Mouse (Mus musculus) intestine, embryonic 14.5 days (tissue): ENCODE measurements around the gene Abhd14a. TPM values are rescaled to one million over a fixed set of nuclear protein-coding genes. Genes with fewer than 3 reads are reported as not detected.

Experiments
- ATAC-seq: fragments of 200-750 bp; cut with Nextera tagmentation; replicated peaks from 2 replicates; pipeline ENCODE4 v1.8.0; 2017; ENCODE audit warnings: low read depth, moderate number of reproducible peaks, moderate TSS enrichment, moderate library complexity; ENCODE audit not compliant: low FRiP score, low TSS enrichment
- DNase-seq: peaks from one replicate; pipeline ENCODE4 v3.0.0-alpha.2; 2018; ENCODE audit warnings: low spot score
- H3K27ac ChIP-seq: fragments of 300-500 bp; sonication (generic); 2 replicates; pipeline ENCODE4 v1.5.1; 2014; ENCODE audit warnings: low read depth, mild to moderate bottlenecking, control low read depth
- H3K27me3 ChIP-seq: fragments of 300-500 bp; sonication (generic); replicated peaks from 2 replicates; pipeline ENCODE4 v1.6.1; 2014; ENCODE audit warnings: low read length, control low read depth; ENCODE audit not compliant: control insufficient read depth, insufficient read depth
- H3K36me3 ChIP-seq: fragments of 300-500 bp; sonication (generic); 2 replicates; pipeline ENCODE4 v1.6.1; 2014; ENCODE audit warnings: low read length, control low read depth; ENCODE audit not compliant: control insufficient read depth, insufficient read depth
- H3K4me1 ChIP-seq: fragments of 300-500 bp; sonication (generic); replicated peaks from 2 replicates; pipeline ENCODE4 v1.6.1; 2014; ENCODE audit warnings: low read length, control low read depth, mixed read lengths; ENCODE audit not compliant: control insufficient read depth, insufficient read depth
- H3K4me2 ChIP-seq: fragments of 300-500 bp; sonication (generic); 2 replicates; pipeline ENCODE4 v1.6.1; 2014; ENCODE audit warnings: low read length
- H3K4me3 ChIP-seq: fragments of 300-500 bp; sonication (generic); 2 replicates; pipeline ENCODE4 v1.5.1; 2014; ENCODE audit warnings: low read depth, low read length, control low read depth, mixed read lengths
- H3K9ac ChIP-seq: fragments of 300-500 bp; sonication (generic); 2 replicates; pipeline ENCODE4 v1.6.1; 2014; ENCODE audit warnings: mild to moderate bottlenecking, low read length
- H3K9me3 ChIP-seq: fragments of 300-500 bp; sonication (generic); 2 replicates; pipeline ENCODE4 v1.6.1; 2016; ENCODE audit warnings: low read length, control low read depth; ENCODE audit not compliant: control insufficient read depth
- WGBS: fragments of 180-500 bp; shearing (Covaris S2); extraction: QIAGEN DNeasy Blood & Tissue Kit; methylation state at CpG from one replicate; pipeline ENCODE4 v1.1.7; 2014; 5-methylcytosine and 5-hydroxymethylcytosine counted together
- polyA plus RNA-seq: library from polyadenylated mRNA; unstranded; fragments of >200 nt; fragmentation: Nextera tagmentation; extraction: Ambion mirVana; gene quantifications from 2 replicates; pipeline ENCODE4 v1.2.1, GENCODE M21; 2014

Abhd14a gene
- polyA plus RNA-seq, 1 experiment from 2014 or later: 58.2 TPM

DNA sequence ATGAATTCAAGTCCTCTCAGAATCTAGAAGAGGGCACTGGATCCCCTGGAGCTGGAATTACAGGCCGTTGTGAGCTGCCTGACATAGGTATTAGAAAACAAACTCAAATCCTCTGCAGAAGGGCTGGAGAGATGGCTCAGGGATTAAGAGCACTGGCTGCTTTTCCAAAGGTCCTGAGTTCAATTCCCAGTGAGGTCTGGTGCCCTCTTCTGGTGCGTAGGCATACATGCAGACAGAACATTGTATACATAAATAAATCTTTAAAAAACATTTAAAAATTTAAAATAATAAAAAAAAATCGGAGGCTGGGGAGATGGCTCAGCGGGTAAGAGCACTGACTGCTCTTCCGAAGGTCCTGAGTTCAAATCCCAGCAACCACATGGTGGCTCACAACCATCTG is 4.8 kb downstream of the Abhd14a start:
- H3K27ac ChIP-seq: no peak overlapping the region
- no peak overlapping the region for H3K9ac ChIP-seq
- DNase-seq (no peak), ATAC-seq (no peak)
- no peak overlapping the region for H3K4me3 ChIP-seq
- H3K27me3 ChIP-seq: no peaks in the 10 kb centered on the region
- no peak overlapping the region for H3K4me2 ChIP-seq
- H3K4me1 ChIP-seq: peaks cover 26% of the 10 kb centered on the region
- 74% methylated on average over 5 of the region's 5 CpGs for WGBS
- no peaks in the 10 kb centered on the region for H3K9me3 ChIP-seq
- no peaks in the 10 kb centered on the region for H3K36me3 ChIP-seq

GRCm38 (mm10) chr9:106436566-106436965 is 10.9 kb downstream of the Abhd14a start:
- 79% methylated on average over 9 of the region's 9 CpGs for whole genome bisulfite sequencing
- no peak overlapping the region for H3K9ac ChIP-seq
- no peak overlapping the region for H3K27ac ChIP-seq
- no peaks in the 10 kb centered on the region for H3K27me3 ChIP-seq
- H3K36me3 ChIP-seq: peaks cover 37% of the 10 kb centered on the region
- no peak for ATAC-seq
- no peaks in the 10 kb centered on the region for H3K9me3 ChIP-seq
- peaks cover 18% of the 10 kb centered on the region for H3K4me1 ChIP-seq
- H3K4me3 ChIP-seq: no peak overlapping the region
- DNase-seq: no peak
- H3K4me2 ChIP-seq: no peak overlapping the region

- ATAC-seq: no peak
Observed at GRCm38 (mm10) chr9:106433389-106433788, 14.1 kb downstream of the Abhd14a start.

GRCm38 (mm10) chr9:106430015-106430264 is 17.5 kb downstream of the Abhd14a start:
- Histone ChIP-seq H3K4me2 (peak overlapping the region; percentile 95), H3K27me3 (no peaks in the 10 kb centered on the region), H3K36me3 (peaks cover 42% of the 10 kb centered on the region), H3K27ac (peak overlapping the region; percentile 95), H3K4me1 (peaks cover 9% of the 10 kb centered on the region; the same call in 1 of the 2 replicates), H3K4me3 (peak overlapping the region; percentile 97), H3K9me3 (no peaks in the 10 kb centered on the region), H3K9ac (peak overlapping the region; percentile 97)
- DNase-seq: no peak
- no peak for ATAC-seq
- 2% methylated on average over 4 of the region's 4 CpGs for WGBS

More at GRCm38 (mm10) chr9:106433389-106433788, 14.1 kb downstream of the Abhd14a start:
- Histone ChIP-seq H3K9me3 (no peaks in the 10 kb centered on the region), H3K4me3 (no peak overlapping the region), H3K27me3 (no peaks in the 10 kb centered on the region), H3K4me2 (no peak overlapping the region), H3K9ac (no peak overlapping the region), H3K27ac (no peak overlapping the region), H3K36me3 (peaks cover 49% of the 10 kb centered on the region), H3K4me1 (peaks cover 22% of the 10 kb centered on the region)
- 84% methylated on average over 6 of the region's 7 CpGs for WGBS
- no peak for DNase-seq

DNA sequence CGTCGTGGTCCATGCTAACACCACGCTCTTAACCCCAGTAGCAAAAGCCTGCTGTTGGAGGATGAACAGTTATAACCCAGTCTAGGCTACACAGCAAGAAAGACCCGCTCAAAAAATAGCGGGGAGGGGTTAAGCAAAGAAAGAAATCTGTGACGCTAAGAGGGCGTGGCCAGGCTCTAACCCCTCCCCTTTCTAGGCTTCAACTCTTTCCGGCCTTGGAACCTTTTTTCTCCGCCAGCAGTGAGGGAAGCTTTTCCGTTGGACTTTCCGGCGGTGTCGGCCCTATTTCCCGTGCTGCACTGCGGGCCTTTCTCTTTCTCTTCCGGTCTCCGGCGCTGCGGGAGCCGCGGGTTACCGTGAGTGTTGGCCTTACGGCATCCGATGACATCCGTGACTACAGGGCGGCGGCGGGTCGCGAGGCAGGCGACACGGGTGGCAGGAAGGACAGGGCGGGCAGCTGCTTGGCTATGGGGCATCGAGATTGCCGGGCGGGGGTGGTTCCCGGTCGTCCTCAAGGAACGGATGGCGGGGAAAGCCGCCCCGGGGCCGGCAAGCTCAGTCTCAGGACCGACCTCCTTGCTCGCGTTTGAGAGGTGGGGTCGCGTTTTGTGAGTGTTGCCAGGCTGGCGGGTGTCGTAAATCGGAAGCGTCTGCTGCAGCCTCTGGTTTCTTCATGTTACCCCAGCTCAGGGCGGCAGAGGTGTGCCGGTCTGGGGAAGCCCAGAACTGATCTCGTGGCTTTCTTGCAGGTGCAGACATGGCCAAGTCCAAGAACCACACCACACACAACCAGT is 18.1 kb downstream of the Abhd14a start, which contains the start of gene Rpl29:
Rpl29 (plus strand) TSS at position 234 of the 794 bp plus-strand sequence.
- WGBS: under 1% methylated on average over 47 of the region's 55 CpGs

GRCm38 (mm10) chr9:106428719-106429220 is 18.7 kb downstream of the Abhd14a start:
- Histone ChIP-seq H3K27ac (peak overlapping the region; percentile 95), H3K4me3 (peak overlapping the region; percentile 97), H3K4me2 (peak overlapping the region; percentile 77), H3K36me3 (peaks cover 33% of the 10 kb centered on the region), H3K9ac (peak overlapping the region; percentile 61), H3K27me3 (no peaks in the 10 kb centered on the region), H3K9me3 (no peaks in the 10 kb centered on the region), H3K4me1 (peaks cover 9% of the 10 kb centered on the region; the same call in 1 of the 2 replicates)
- no peak for DNase-seq
- peak; percentile 63 for ATAC-seq
- WGBS: 17% methylated on average over 11 of the region's 11 CpGs

More for the DNA sequence above, 18.1 kb downstream of the Abhd14a start, which contains the start of gene Rpl29:
- Histone ChIP-seq H3K4me1 (peaks cover 9% of the 10 kb centered on the region; the same call in 1 of the 2 replicates), H3K4me2 (peak within 1 kb of the TSS; percentile 95), H3K9ac (peak within 1 kb of the TSS; percentile 97), H3K9me3 (no peaks in the 10 kb centered on the region), H3K27ac (peak within 1 kb of the TSS; percentile 95), H3K4me3 (peak within 1 kb of the TSS; percentile 97), H3K36me3 (peaks cover 39% of the 10 kb centered on the region), H3K27me3 (no peaks in the 10 kb centered on the region)
- peak; percentile 97 for DNase-seq
- ATAC-seq: peak; percentile 80

DNA sequence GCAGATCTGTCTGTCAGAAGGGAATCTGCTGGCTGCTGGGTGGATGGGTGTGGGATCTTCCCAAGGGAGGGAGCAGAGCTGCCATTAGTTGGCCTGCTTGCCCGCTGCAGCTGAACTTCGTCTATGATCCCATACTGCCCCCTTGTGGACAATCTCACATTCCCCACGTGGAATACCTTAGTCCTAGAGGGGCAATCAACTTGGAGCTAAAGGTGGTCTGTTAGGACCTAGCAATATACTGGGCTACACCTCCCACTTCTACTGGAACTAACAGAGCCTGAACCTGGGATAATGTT is 25.7 kb downstream of the Abhd14a start:
- Histone ChIP-seq H3K4me3 (no peak overlapping the region), H3K9me3 (no peaks in the 10 kb centered on the region), H3K27ac (0 out of 2 replicates have a peak overlapping the region, but pooled peaks have one; percentile 16), H3K4me1 (peaks cover 24% of the 10 kb centered on the region), H3K9ac (no peak overlapping the region), H3K4me2 (peak overlapping the region; percentile 27), H3K36me3 (no peaks in the 10 kb centered on the region), H3K27me3 (no peaks in the 10 kb centered on the region)
- 0% methylated on average over 3 of the region's 3 CpGs for WGBS
- DNase-seq (peak; percentile 91), ATAC-seq (peak; percentile 74)

DNA sequence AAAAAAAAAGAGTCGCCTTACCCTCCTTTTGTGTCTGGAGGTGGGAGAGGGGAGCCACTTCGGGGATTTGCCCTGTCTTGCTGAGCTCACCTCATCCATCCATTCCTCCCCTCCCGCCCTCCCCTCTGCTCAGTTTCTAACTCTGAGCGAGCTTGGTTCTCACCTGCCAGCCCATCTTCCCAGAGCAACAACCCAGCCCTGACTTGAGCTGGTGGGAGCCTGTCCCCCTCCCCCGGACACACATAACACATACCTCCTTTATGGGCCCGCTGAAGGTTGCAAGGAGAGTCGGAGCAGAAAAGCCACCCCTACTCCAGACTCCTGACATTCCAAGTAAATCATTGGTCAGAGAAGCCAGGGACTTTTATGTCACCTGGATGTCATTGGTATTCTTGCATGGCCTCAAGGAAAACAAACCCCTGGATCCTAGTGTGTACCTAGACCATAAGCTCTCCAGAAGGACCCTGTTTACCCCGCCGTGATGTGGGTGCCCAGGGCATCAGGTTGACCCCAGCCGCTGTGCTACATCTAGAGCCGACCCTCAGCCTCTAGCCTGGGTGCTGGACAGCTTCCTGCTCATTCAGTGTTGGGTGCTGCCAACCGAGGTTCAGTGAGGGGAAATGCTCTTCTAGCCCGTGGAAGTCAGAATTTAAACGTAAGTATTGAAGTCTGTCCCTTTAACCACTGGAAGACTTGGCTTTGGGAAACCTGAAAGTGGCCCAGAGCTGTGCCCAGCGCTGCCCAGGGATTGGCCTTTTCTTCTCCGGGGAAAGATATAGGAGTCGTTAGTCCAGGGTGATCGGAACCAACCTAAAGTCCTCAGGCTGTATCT is 26.2 kb downstream of the Abhd14a start:
- peaks cover 24% of the 10 kb centered on the region for H3K4me1 ChIP-seq
- no peaks in the 10 kb centered on the region for H3K27me3 ChIP-seq
- DNase-seq (no peak), ATAC-seq (0 out of 2 replicates have a peak, but pooled peaks have one; percentile 5)
- no peak overlapping the region for H3K9ac ChIP-seq
- no peak overlapping the region for H3K4me3 ChIP-seq
- no peaks in the 10 kb centered on the region for H3K36me3 ChIP-seq
- no peaks in the 10 kb centered on the region for H3K9me3 ChIP-seq
- H3K4me2 ChIP-seq: peak overlapping the region; percentile 27
- 11% methylated on average over 17 of the region's 18 CpGs for WGBS
- H3K27ac ChIP-seq: peak overlapping the region; percentile 16; the same call in 1 of the 2 replicates
